Mouse (Mus musculus) adipocyte (in vitro differentiated cells): Measurements from ENCODE around the gene Hk2.
A peak's percentile ranks its signal among the peaks of the same experiment; 100 is the strongest.

ENCODE experiments used
- DNase-seq: peaks from one replicate; pipeline ENCODE4 v3.0.0-alpha.2; 2016; ENCODE audit warnings: low spot score

The Hk2 gene

DNA sequence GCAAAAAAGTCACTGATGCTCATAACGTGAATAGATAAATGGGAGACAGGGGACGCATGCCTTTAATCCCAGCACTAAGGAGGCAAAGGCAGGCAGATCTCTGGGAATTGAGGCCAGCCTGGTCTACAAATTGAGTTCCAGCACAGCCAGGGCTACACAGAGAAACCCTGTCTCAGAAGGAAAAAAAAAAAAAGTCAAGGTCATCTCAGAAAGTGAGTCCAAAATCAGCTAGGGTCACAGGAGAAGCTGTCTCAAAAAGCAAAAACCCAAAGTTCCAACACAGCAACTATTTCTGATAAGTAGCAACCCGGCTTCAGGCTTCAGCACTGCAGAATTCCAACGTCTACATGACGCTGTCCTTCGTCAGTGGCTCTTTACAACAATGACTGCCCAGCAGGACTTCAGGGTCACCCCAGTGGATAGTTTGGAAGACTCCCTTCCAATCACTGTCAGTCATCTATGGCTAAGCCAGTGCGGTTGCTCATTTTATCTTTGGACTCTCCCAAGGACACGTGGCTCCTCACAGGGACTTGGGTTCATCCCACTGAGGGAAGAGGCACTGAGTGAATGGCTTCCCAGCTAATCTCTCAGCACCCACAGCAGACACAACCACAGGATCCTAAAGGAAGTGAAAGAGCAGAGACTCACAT, 33.3 kb downstream of the Hk2 start:
- no peak for DNase-seq

DNA sequence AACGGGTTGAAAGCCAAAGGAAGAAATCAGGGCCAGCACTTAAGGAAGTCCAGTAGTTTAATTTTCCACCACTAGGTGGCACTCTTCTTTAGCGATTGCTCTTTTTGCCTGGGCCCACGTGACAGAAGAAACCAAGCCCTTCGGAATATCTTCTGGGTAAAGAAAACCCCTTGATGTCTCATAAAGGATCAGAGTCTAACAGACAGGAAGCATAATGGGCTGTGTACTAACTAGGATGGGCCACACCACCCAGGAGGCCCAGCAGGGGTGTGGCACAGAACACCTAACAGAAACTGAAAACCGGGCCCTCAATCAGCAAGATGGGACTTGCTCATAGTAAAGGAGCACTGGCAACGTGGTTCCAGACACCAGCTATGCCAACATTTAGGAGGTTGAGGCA, 34.0 kb downstream of the Hk2 start:
- DNase-seq, result peak; percentile 84

DNA sequence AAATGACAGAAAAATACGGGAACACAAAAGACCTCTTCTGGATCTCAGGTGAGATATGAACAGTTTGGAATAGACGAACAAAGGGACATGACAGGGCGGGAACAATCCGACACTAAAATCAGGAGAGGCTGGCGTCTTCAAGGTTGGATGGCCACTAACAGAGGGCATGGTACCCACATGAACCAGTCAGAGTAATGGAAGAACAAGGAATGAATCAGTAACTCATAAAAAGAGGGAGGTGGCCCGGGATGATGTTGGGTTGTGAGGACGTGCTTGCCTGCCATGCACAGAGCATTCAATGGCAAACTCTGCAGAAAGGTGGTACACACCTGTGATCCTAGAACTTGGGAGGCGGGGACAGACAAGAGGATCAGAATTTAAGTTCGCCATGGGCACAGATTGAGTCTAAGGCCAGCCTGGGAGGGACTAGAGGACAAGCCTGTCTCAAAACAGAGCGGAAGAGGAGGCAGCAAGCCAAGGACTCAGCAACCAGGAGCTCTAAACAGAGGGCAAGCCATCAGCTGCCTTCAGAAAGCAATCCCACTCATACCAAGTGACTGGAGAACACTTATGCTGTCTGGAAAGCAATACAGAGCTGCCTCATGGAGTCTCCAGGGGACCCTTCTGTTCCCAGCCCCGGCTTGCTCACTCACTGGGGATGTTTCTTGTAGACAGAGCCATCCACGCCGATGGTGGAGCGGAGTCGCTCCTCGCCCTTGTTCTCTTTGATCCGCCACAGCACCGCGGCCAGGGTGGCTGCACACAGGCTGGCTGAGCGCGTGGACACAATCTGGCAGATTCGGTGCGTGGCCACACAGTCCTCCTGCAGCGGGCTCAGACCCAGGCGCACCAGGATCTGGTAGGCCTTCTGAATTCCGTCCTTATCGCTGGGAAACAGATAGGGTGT, 36.4 kb downstream of the Hk2 start:
- no peak for DNase-seq

DNA sequence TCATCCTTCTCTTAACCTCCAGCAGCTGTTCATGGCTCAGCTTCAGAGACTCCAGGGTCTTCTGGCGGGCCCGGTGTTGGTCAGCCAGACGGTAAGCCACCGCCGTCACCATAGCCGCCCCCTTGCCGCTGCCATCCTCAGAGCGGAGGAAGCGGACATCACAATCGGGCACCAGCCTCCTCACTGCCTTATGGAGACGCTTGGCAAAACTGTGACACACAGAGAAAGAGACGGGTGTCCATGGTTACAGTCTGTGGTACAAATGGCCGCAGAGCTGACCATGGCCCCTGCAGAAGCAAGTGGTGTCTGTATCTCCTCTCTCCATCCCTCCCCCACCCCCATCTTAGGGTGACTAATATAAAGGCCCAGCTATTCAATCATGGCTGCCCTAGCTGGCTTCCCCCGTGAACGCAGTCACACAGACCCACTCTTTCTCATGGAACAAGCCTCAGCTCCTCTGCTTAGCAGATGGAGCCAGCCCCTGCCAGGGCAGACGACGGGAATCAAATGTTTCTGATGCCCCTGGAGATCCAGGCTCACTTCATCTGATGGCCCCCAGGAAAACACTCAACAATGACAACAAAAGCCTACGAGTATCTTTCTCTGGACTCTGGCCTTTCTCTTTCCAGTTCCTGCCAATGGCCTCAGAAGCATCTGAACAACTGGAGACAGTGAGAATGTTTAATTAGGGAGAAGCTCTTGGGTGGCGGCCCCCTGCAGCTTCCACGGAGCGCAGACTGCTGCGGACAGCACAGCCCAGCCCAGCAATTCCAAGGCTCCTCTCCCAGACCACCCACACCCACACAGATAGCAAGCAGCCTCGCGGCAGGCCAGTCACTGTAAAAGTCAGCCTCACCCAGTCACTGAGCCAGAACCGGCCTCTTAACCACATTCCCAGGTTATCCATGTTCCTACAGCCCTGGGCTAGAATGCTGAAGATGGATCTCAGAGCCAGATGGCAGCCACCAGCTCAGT, 37.3 kb downstream of the Hk2 start:
- no peak for DNase-seq

DNA sequence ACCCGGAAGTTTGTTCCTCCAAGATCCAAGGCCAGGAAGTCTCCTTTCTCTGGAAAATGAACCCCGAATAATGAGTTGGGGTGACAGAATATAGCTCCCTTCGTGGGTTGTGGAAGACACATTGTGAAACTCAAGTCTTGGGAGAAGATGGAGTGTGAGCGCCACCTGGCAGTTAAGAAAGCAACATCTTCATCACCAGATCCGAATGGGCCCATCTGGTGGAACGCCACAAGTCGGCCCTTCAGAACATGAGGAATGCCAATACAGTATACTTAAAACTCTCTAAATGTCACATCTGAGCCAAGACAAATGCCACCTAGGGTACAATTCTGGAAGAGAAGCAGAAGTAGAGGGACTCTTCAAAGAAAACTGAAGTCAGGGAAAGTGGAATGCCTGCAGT, 38.9 kb downstream of the Hk2 start:
- peak; percentile 38 for DNase-seq

DNA sequence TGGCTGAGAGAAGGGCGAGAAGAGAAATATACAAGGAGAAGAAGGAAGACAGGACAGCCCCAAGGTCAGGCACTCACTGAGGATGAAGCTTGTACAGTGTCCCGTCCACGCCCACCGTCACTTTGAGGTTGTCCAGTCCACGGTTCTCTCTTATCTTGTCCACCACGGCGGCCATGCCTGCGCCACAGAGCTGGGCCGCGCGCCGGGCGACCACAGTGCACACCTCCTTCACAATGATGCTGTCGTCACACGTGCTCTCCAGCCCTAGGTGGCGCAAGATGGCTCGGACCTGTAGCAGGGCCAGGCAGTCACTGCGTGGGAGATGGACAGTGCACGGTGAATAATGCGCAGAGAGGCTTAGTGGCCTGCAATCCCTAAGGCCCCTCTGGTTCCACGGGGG, 45.6 kb downstream of the Hk2 start:
- no peak for DNase-seq

DNA sequence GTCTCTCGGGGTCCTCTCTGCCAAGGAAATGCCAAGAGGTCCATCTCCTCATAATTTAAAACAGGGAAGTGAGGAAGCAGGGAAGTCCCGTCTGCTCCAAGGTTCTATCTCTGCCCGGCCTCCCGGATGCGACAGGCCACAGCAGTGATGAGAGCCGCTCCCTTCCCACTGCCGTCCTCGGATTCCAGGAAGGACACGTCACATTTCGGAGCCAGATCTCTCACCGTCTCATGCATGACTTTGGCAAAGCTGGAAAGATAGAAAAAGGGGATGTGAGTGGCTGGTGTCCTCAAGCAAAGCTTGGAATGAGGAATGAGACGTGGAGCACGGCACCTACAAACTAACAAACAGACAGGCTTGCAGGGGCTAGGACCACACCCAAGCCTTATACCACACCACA, 47.0 kb downstream of the Hk2 start:
- DNase-seq, result no peak

DNA sequence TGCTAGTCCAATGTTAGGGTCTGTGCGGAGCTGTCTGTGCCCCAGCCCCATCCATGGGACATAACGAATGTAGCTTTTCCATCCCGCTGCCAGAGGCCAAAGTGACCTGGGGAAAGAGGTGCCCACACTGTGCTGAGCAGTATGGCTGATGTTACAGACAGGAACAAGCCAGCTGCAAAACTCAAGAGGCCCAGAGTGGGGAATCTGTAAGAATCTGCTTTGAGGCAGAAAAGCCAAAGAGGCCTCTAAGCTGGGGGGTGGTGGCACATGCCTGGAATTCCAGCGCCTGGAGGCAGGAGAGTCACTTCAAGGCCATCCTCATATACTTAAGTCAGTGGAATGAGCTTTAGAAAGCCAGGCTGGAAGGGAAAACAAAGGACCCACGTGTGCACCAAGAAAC, 50.9 kb downstream of the Hk2 start:
- no peak for DNase-seq

DNA sequence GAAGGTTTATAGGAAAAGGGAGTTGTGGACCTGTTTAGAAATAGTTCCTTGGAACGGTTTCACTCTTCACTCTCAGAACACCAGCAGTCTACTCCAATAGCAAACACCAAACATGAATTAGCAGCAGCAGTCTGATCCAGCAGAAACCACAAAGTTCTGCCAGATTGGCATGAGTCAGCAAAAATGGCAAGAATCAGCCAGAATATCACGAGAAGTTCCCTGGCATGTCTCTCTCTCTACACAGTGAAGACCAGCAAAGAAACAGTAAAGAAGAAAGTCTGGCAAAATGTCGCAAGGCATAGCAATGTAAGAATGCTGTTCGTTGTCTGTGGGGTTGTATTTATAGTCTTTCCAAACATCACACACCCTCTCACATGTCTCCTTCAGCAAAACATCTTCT, 58.1 kb downstream of the Hk2 start:
- peak; percentile 79 for DNase-seq

DNA sequence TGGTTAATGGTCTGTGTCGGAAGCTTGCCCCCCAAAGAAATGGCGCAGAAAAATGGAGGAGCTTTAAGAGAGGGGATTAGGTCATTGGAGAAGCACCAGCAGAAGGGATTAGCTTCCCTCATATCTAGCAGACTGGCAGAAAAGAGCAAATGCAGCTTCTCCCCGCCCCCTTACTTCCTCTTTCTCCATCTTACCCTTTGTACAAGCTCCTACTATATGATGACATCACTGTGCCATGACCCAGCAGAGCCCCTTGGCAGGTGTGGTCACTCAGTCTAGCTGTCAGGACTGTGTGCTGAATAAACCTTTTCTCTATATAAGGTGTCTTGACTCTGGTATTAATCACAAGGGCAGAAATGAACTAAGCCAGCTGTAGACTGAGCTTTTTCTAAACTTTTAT, 58.6 kb downstream of the Hk2 start:
- peak; percentile 50 for DNase-seq

DNA sequence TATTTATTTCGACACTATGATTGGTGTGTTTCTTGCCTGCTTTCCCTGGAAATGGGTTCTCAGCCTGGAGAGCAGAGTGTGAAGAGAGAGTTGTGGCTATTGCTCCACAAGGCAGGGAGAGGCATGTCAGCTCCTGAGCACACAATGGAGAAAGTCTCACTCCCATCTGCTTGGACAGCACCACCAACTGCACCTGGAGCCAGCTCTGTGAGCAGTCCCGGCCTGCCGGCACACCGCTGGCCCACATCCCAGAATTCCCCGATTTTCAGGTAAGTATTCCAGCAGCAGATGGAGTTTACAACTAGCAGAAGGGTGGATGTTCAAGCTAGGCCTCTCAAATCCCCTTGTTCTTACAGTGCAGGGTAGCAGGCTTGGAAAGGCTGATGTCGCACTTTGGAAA, 59.0 kb downstream of the Hk2 start:
- DNase-seq, result peak; percentile 16

DNA sequence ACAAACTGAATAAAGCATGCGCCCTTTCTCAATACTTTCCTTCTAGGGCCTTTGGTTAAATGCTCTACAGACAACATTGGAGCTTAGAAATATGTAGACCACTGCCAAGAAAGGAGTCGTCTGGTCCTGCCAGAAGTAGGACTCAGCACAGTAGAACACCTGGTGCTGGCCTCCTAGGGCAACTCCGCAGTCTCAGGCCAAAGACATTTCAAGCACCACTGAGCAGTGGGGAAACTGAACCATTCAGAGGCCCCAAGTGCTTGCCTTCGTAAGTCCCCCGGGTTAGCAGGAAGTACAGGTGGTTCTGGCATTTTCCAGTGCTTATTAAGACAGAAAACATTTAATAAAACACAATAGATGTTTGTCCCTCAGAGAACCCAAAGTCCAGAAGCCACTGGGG, 59.4 kb downstream of the Hk2 start:
- no peak for DNase-seq

DNA sequence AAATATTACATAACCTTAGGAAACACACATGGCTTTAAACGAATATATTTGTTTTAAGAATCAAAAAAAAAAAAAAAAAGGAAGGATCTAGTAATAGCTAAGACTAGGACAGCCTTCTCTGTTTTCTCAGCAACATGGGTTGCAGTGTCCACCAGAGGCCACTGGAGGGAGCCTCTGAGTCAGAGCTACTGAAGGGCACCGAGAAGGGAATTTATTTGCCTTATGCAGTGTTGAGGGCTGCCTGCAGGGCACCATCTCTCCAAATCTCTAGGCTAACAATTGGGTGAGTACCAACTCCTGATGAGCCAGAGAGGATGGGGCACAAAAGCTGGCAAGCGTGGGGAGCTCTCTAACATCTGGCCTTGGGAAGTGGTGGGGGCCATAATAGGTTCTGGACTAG, 60.0 kb downstream of the Hk2 start:
- DNase-seq, result peak; percentile 92

DNA sequence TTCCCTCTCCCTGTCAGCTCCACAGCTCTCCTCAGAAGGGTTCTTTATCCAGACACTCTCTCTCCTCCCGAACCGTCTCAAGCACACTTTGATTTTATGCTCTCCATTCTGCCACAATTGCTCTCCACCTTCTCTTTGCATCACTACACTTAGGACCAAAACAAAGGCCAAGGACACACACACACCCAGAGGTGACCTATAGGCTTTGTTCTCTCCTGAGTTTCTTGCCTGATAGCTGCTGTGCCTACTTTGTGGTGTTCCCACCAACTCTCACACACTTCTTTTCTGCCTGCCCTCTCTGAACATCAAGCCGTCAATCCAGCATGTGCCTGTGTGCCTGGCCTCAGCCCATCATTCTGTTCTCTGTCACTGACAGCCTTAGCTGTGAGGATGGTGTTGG, 66.5 kb downstream of the Hk2 start:
- DNase-seq, result no peak

DNA sequence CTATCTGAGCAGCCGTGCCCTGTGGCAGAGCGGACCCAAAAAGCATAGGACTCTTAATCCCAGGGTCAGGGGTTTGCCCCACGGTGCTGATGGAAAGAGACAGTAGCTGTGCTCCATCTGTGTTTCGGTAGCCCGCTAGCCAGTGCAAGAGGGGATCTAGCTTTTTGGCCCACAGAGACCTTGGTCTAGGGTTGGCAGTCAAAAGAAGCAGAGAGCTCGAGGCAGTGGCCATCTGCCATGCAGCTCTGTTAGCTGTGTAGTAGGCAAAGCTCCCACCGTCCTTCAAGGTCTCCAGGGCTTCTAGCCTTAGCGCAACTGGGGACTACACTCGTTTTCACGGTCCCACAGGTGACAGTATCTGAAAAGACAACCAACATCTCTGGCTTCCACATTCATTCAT, 67.0 kb downstream of the Hk2 start:
- DNase-seq, result no peak

DNA sequence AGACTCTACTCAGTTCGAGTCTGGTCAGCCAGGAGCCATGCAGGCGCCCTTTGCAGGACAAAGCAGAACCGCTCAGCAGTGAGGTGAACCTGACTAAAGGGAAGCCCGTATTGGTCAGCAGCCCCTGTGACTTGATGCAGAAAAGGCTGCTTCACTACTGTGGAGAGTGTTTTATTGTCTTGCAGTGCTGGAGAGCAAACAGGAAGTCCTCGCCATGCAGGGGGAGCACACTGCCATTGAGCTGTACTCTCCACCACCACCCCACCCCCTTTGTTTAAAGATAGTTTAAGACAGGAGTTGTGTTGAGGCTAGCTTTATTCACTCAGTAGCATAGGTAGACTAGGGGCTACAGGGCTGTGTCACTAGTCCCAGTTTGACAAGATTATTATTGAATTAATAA, 69.0 kb downstream of the Hk2 start, which contains the start of gene Pole4:
Gene Pole4, minus strand, starts transcription at position 145 of the 400 bp plus-strand sequence.
- DNase-seq, result no peak

DNA sequence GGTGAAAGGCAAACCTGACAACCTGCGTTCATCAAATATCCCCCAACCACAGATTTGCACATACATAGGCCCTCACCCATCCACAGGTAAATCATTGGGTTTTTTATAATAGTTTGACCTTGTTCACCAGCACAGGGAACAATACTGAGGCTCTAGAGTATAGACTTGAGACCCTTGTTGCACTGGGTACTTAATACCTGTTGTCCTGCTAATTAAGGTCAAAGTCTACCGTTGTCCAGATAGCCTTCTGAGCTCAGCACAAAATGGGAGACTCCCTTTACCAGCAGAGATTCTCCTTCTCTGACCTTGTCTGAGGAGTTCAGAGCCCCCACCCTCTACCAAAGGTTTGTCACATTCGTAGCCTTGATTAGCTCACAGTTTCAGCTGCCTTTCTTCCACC, 70.5 kb downstream of the Hk2 start:
- no peak for DNase-seq

DNA sequence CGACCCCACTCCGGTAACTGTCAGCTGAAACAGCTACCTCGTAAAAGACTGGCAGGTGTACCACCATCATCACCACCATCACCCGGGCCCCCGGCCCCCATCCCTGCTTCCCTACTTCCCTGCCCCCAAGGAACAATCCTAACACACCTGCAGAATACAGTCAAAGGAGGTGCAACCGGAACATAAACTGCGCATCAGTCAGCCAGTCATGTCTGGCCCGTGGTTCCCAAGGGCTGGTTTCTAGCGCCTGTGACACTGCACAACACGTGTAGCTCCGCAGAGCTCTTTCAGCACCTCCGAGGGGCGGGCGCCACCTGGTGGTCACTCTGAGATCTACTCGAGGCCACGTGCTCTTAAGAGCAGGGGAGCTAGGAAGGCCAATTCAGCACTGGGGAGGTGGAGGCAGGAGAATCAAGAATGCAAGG, 71.6 kb downstream of the Hk2 start:
- peak; percentile 80 for DNase-seq

DNA sequence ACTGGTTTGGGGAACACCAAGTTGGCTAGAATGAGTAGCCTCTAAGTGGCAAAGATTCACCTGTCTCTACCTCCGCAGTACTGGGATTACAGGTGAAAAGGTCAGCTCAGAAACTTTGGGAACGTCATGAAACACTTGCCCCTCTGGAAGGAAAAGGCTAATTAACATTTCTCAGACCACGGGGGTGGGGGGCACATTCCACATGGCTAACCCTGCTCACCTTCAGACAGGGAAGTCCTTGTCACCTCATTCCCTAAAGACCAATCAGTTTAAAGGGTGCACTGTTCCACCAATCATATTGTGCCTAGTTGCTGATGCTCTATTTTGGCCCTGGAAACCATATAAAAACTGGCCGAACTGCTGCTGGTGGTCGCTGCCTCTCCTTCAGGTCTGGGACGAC, 73.0 kb downstream of the Hk2 start:
- DNase-seq, result no peak

DNA sequence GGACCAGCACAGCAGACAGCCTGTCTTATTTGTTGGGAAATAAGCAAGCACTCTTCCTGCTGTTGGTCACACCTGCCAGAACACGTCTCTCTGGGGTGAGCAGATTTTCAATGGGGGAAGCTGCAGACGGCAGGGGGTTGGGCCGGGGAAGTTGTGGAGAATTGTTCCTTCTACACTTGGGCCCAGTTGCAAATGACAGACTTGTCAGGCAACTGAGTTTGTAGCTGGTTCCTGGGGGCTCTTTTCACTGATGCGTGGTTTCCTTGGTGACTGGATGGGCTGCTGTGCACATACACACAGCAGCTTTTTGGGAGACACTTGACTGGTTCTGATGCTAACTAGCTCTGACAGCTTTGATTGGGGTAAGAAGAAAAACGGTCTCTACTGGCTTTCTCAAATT, 74.4 kb downstream of the Hk2 start:
- no peak for DNase-seq

DNA sequence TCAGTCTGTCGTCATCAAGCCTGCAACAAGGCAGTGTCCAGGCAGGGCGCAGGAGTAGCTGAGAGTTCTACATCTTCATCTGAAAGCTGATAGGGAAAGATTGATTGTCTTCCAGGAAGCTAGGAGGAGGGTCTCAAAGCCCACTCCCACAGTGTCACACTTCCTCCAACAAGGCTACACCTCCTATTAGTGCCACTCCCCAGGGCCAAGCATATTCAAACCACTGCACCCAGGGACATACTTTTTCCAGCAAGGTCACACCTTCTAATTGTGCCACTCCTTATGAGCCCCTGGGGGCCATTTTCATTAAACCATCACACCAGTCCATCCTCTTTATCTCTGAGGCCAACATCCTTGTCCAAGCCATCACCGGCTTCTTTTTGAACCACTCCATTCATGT, 77.5 kb downstream of the Hk2 start:
- DNase-seq, result no peak

DNA sequence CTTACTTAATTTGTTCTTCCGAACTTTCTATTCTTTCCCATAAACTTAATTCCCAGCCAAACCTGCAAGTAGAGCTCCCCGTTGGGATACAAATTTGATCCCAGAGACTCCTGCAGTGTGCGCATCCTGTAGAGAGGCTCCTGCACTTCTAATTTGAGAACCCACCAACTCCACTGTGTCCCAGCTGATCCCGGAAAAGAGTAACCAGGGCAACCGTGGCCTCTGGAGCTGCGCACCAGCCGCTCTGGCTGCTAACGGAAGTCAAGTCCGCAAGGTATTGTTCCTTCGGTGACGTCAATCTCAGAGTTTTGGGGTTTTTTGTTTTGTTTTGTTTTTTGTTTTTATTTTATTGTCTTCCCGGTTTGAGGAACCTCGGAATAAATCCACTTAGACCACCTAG, 79.6 kb downstream of the Hk2 start:
- no peak for DNase-seq
